Mouse (Mus musculus): Measurements from ENCODE around the gene Eif2b4.
A peak's percentile ranks its signal among the peaks of the same experiment; 100 is the strongest.

Gene Eif2b4

GRCm38 (mm10) chr5:31199893-31200292 is 6.7 kb upstream of the Eif2b4 start:
- DNase-seq (ENCODE audit: inconsistent ontology term), result no peak

DNA sequence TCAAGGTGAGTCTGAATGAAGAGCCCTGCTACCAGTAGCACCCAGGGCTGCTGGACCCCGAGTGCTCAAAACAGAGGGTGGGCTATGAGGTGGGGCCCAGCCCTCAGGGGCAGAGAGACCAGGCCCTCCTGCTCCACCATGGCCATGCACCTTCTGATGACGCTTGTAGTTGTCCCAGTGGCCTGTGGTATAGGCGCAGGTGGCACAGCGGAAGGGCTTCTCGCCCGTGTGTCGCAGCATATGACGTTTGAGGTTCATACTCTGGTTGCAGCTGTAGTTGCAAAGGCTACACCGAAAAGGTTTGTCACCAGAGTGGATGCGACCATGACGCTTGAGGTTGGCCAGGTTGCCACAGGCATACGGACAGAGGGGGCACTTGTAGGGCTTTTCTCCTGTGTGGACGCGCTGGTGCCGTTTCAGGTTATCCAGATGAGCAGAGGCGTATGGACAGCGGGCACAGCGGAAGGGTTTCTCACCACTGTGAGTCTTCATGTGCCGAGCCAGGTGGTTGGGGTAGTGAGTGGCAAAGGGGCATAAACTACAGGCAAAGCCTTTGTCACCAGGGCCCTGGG is 6.2 kb upstream of the Eif2b4 start:
- DNase-seq (ENCODE audit: inconsistent ontology term), result no peak

- DNase-seq (ENCODE audit: inconsistent ontology term), result no peak
Observed at GRCm38 (mm10) chr5:31198616-31199320, 5.5 kb upstream of the Eif2b4 start.

- DNase-seq (ENCODE audit: inconsistent ontology term), result no peak
Observed at GRCm38 (mm10) chr5:31198170-31198569, 4.9 kb upstream of the Eif2b4 start.

DNA sequence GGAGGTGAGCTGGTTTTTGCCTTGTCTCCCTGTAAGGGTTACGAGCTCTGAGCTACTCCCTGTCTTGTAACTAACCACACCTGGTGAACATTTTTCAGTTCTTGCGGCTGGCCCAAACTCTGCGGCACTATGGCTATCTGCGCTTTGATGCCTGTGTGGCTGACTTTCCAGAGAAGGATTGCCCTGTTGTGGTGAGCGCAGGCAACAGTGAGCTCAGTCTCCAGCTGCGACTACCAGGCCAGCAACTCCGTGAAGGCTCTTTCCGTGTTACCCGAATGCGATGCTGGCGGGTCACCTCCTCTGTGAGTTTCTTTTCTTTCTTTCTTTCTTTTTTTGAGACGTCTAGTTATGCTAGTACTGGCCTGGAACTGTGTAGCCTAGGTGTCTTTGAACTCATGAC is 3.8 kb upstream of the Eif2b4 start:
- DNase-seq (ENCODE audit: inconsistent ontology term), result no peak

- no peak for DNase-seq (ENCODE audit: inconsistent ontology term)
Observed at GRCm38 (mm10) chr5:31196207-31196606, 3.0 kb upstream of the Eif2b4 start.

GRCm38 (mm10) chr5:31195671-31196070 is 2.4 kb upstream of the Eif2b4 start:
- no peak for DNase-seq (ENCODE audit: inconsistent ontology term)

- DNase-seq (ENCODE audit: inconsistent ontology term), result no peak
Observed at GRCm38 (mm10) chr5:31194486-31195485, 1.6 kb upstream of the Eif2b4 start.

DNA sequence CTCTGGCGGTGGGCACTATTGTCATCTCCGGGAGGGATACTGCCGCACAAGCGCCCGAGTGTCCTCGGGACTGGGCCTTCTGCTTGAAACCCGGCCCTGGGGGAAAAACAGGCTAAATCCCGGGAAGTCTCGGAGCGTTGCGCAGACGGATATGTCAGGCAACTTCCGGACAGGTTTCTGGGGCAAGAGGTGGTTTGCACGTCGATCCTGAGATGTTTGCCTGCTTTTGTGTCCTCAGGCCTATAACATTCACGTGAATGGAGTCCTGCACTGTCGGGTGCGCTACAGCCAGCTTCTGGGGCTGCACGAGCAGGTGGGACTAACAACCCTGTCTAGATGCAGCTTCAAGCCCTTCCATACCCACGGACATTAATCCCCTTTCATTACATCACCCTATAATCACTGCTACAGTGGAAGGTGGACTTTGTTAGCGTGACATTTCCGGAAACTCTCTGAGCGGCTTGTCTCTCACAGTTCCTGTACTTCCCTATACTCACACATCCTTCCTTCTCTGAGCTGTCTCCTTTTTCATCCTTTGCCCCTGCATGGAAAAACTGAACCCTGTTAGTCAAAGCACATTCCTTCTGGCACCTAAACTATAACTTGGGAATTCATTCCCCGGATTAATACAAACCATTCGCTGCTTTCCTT is 526 bp upstream of the Eif2b4 start:
- no peak for DNase-seq (ENCODE audit: inconsistent ontology term)

DNA sequence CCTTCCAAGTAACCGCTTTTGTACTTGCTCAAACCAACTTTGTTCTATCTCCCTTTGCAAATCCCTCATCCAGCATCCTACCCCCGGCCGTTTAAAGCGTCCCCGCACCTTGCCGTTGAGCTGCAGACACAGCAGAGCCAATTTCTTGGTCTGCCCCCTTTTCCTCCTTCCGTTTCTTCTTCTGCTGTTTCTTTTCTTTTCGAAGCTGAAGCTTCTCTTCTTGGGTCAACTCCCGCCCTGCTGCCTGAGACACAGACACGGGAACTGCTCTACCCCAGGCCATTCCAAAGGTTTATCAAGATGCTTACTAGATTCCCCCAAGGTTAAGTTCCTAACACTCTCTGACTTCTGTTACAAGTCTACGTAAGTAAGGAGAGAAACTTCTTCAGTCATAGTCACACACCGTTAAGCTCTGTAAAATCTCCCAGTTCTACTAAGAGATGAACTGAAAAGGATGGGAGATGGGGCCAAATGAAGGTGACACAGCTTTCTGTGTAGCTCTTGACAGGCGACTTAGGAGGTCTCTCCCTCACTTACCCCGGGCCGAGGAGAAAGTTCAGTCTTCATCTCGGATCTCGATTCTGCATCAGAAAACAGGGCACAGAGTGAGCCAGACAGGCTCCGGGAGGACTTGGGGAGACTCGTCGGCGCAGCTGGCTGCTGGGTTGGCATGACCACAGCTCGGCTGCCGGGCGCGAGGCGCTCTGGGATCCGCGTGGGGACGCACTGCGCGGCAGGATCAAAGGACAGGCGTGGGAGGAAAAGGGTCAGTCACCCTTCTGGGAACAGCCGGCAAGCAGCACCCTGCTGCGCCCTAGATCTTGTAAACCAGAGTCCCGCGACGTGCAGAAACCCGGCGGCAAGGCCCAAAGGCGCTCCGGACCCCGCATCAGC is 938 bp downstream of the Eif2b4 start:
- DNase-seq (ENCODE audit: inconsistent ontology term), result no peak

- no peak for DNase-seq (ENCODE audit: inconsistent ontology term)
Observed at GRCm38 (mm10) chr5:31190201-31190600, 3.0 kb downstream of the Eif2b4 start.

- no peak for DNase-seq (ENCODE audit: inconsistent ontology term)
Observed at GRCm38 (mm10) chr5:31188223-31188840, 4.9 kb downstream of the Eif2b4 start.

DNA sequence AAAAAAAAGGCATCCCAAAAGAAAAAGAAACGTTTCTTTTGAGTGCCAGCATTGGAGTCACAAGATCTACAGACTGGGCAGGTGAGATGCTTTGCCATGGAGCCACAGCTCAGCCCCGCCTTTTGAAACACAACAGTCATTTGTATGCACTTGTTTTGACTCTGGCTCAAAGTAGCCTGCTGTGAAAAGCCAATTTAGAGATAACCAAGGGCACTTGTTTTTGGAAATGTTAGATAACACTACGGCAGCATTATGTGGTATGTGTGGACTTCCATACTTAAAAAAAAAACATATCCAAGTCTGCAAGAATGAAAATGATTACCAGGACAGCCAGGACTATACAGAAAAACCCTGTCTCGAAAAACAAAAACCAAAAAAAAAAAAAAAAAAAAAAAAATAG is 9.6 kb downstream of the Eif2b4 start:
- DNase-seq (ENCODE audit: inconsistent ontology term), result no peak

- no peak for DNase-seq (ENCODE audit: inconsistent ontology term)
Observed at GRCm38 (mm10) chr5:31181183-31181770, 12.0 kb downstream of the Eif2b4 start.

- peak; percentile 97 for DNase-seq (ENCODE audit: inconsistent ontology term)
Observed at GRCm38 (mm10) chr5:31179766-31180630, 13.2 kb downstream of the Eif2b4 start, which contains the start of the genes Gm29609 and Gtf3c2. Gm29609 (minus strand) TSS chr5:31179911. Gtf3c2 (minus strand) TSS chr5:31180144.

GRCm38 (mm10) chr5:31179301-31179765 is 13.9 kb downstream of the Eif2b4 start:
- DNase-seq (ENCODE audit: inconsistent ontology term), result no peak

DNA sequence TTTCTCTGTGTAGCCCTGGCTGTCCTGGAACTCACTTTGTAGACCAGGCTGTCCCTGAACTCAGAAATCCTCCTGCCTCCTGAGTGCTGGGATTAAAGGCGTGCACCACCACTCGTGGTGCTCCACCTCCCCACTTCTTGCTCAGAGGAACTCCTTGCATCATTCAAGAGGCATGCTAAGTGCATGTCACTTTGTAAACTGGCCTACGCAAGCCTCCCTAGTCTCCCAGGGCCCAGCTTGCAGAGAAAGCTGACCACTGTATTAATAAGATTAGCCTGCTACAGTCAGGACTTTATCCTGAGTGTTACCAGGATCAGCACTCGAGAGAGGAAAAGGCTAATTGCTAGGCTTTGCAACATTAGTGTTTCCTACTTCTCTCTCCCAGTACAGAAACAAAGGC is 24.6 kb downstream of the Eif2b4 start:
- no peak for DNase-seq (ENCODE audit: inconsistent ontology term)

DNA sequence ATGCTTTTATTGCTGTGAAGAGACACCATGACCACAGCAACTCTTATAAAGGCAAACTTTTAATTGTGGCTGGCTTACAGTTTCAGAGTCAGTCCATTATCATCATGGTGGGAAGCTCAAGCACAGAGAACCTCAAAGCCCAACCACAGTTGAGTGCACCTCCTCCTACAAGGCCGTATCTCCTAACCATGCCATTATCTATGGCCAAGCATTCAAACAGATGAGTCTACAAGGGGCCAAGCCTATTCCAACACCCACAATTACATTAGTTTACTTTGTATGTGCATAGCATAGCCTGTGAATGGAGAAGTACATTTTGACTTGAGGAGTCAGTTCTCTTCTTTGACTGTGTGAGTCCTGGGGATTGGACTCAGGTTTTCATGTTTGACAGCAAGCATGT is 28.4 kb downstream of the Eif2b4 start:
- no peak for DNase-seq (ENCODE audit: inconsistent ontology term)

GRCm38 (mm10) chr5:31162462-31162861 is 30.8 kb downstream of the Eif2b4 start:
- DNase-seq (ENCODE audit: inconsistent ontology term), result no peak
